Mouse (Mus musculus) megakaryocyte, embryonic 14.5 days (primary cell): ENCODE measurements around the gene Cpne5.

Experiments used
- FLI1 ChIP-seq: IDR thresholded peaks from 2 replicates; pipeline ENCODE4 v1.6.1; 2012; ENCODE audit warnings: low read length, inconsistent platforms, mixed read lengths
- GATA1 ChIP-seq: IDR thresholded peaks from 3 replicates; pipeline ENCODE4 v1.6.1; 2012; ENCODE audit warnings: mixed read lengths, low read length, inconsistent platforms, borderline replicate concordance

GRCm38 (mm10) chr17:29259489-29259888 lies 21.5 kb upstream of the Cpne5 start:
- no peak for TF ChIP-seq GATA1
- TF ChIP-seq FLI1 = no peak
